11 mouse cellular contexts compared by ENCODE assay signal in genomic region chr1:7313468-7313867, GRCm38 (mm10).
DNase-seq lines count a peak whose midpoint lies in the region; ATAC-seq and TF ChIP-seq lines count a peak whose summit lies in the region.
"Had no signal": no experiment of that assay in that cellular context is flagged by ENCODE, and none has a peak within 500 bp of the region (broad histone marks: within the 10 kb centered on the region; RNA-seq: fewer than 3 reads in every experiment).

No protein-coding gene starts in this region.

- no peaks in the 10 kb centered on the region for H3K27me3 ChIP-seq in forebrain, embryonic 12.5 days
- H3K27me3 ChIP-seq in forebrain, embryonic 10.5 days (ENCODE audit: poor library complexity, severe bottlenecking) = no peaks in the 10 kb centered on the region
- no peaks in the 10 kb centered on the region for H3K27me3 ChIP-seq in forebrain, embryonic 14.5 days (replicated peaks; ENCODE audit: control insufficient read depth, insufficient read depth, low read length)
- no peaks in the 10 kb centered on the region for H3K27me3 ChIP-seq in midbrain, postnatal 0 days (ENCODE audit: insufficient read depth, low read length)
- H3K27me3 ChIP-seq: liver, embryonic 12.5 days had no signal

- 39% methylated on average over 3 of the region's 3 CpGs for WGBS in forebrain, embryonic 12.5 days
- 72% methylated on average over 3 of the region's 3 CpGs for WGBS in forebrain, embryonic 10.5 days
- 50% methylated on average over 3 of the region's 3 CpGs for WGBS in forebrain, embryonic 14.5 days
- WGBS in midbrain, postnatal 0 days = 51% methylated on average over 3 of the region's 3 CpGs

- TF ChIP-seq CTCF in midbrain, postnatal 0 days (IDR thresholded peaks at IDR 0.05) = no peak

- no peak overlapping the region for H3K27ac ChIP-seq in forebrain, embryonic 12.5 days
- no peak overlapping the region for H3K27ac ChIP-seq in forebrain, embryonic 10.5 days
- H3K27ac ChIP-seq in forebrain, embryonic 14.5 days (ENCODE audit: low read depth, low read length) = no peak overlapping the region
- H3K27ac ChIP-seq in midbrain, postnatal 0 days (ENCODE audit: low read depth, low read length) = no peak overlapping the region
- H3K27ac ChIP-seq: liver, embryonic 12.5 days had no signal

- peaks cover 5% of the 10 kb centered on the region; the same call in 1 of the 2 replicates for H3K4me1 ChIP-seq in forebrain, embryonic 12.5 days
- no peaks in the 10 kb centered on the region for H3K4me1 ChIP-seq in forebrain, embryonic 10.5 days
- H3K4me1 ChIP-seq in forebrain, embryonic 14.5 days (ENCODE audit: control insufficient read depth, insufficient read depth, low read length) = no peaks in the 10 kb centered on the region
- no peaks in the 10 kb centered on the region for H3K4me1 ChIP-seq in midbrain, postnatal 0 days (ENCODE audit: insufficient read depth, low read length)
- H3K4me1 ChIP-seq: liver, embryonic 12.5 days had no signal

- H3K9me3 ChIP-seq in forebrain, embryonic 12.5 days = no peaks in the 10 kb centered on the region
- no peaks in the 10 kb centered on the region for H3K9me3 ChIP-seq in forebrain, embryonic 10.5 days
- no peaks in the 10 kb centered on the region for H3K9me3 ChIP-seq in forebrain, embryonic 14.5 days (replicated peaks; ENCODE audit: control insufficient read depth, low read length)
- H3K9me3 ChIP-seq in midbrain, postnatal 0 days (ENCODE audit: low read length) = no peaks in the 10 kb centered on the region
- H3K9me3 ChIP-seq: liver, embryonic 12.5 days had no signal

- ATAC-seq in forebrain, embryonic 12.5 days (ENCODE audit: low FRiP score) = peak; percentile 72
- ATAC-seq in forebrain, embryonic 14.5 days = peak; percentile 74; the same call in 1 of the 2 replicates
- ATAC-seq in midbrain, postnatal 0 days (ENCODE audit: low FRiP score) = no peak
- no peak for ATAC-seq in granulocyte monocyte progenitor cell, adult 5-6 weeks (replicated peaks; ENCODE audit: poor library complexity, severe bottlenecking)
- ATAC-seq: intestine, embryonic 16.5 days; liver, embryonic 12.5 days had no signal

- no peak overlapping the region for H3K9ac ChIP-seq in forebrain, embryonic 12.5 days
- no peak overlapping the region for H3K9ac ChIP-seq in forebrain, embryonic 14.5 days (ENCODE audit: low read length)
- no peak overlapping the region for H3K9ac ChIP-seq in midbrain, postnatal 0 days (replicated peaks; ENCODE audit: low read length, poor library complexity, severe bottlenecking)
- H3K9ac ChIP-seq: liver, embryonic 12.5 days had no signal

- no peak for DNase-seq in forebrain, embryonic 10.5 days (ENCODE audit: extremely low spot score, low spot score)
- DNase-seq in brain, adult 2 months (ENCODE audit: low read depth, low spot score) = peak; percentile 29
- peak; percentile 35 for DNase-seq in forebrain, embryonic 14.5 days (ENCODE audit: low spot score)
- peak; percentile 41 for DNase-seq in midbrain, postnatal 0 days (ENCODE audit: low spot score)
- no peak for DNase-seq in lung, postnatal 4 days
- no peak for DNase-seq in layer of hippocampus, postnatal 14 days (ENCODE audit: low spot score in 2 of 2)
- DNase-seq: lung, postnatal 36 days had no signal

- H3K4me3 ChIP-seq in forebrain, embryonic 12.5 days (replicated peaks) = no peak overlapping the region
- H3K4me3 ChIP-seq in forebrain, embryonic 10.5 days = no peak overlapping the region
- H3K4me3 ChIP-seq in forebrain, embryonic 14.5 days (ENCODE audit: low read depth, low read length) = no peak overlapping the region
- H3K4me3 ChIP-seq in midbrain, postnatal 0 days (ENCODE audit: low read depth, low read length) = no peak overlapping the region
- H3K4me3 ChIP-seq: liver, embryonic 12.5 days had no signal

- H3K4me2 ChIP-seq in forebrain, embryonic 12.5 days = no peak overlapping the region
- H3K4me2 ChIP-seq in forebrain, embryonic 14.5 days (ENCODE audit: low read length) = no peak overlapping the region
- H3K4me2 ChIP-seq in midbrain, postnatal 0 days (ENCODE audit: low read depth, low read length, poor library complexity, severe bottlenecking) = no peak overlapping the region
- H3K4me2 ChIP-seq: liver, embryonic 12.5 days had no signal

- H3K36me3 ChIP-seq in forebrain, embryonic 12.5 days (replicated peaks) = no peaks in the 10 kb centered on the region
- no peaks in the 10 kb centered on the region for H3K36me3 ChIP-seq in forebrain, embryonic 10.5 days (replicated peaks)
- H3K36me3 ChIP-seq in forebrain, embryonic 14.5 days (ENCODE audit: control insufficient read depth, insufficient read depth, low read length) = no peaks in the 10 kb centered on the region
- H3K36me3 ChIP-seq in midbrain, postnatal 0 days (ENCODE audit: insufficient read depth, low read length) = no peaks in the 10 kb centered on the region
- H3K36me3 ChIP-seq: liver, embryonic 12.5 days had no signal

Comparison
In these comparisons a context has a peak if more than half of its experiments do, and no peak if none do; other contexts are left out.
1. DNase-seq: peak in brain, adult 2 months (single experiment), forebrain, embryonic 14.5 days (single experiment) and midbrain, postnatal 0 days (single experiment); none in forebrain, embryonic 10.5 days (single experiment), lung, postnatal 4 days (0 of 2) and layer of hippocampus, postnatal 14 days (0 of 2).
2. ATAC-seq: peak in forebrain, embryonic 12.5 days (single experiment) and forebrain, embryonic 14.5 days (single experiment); none in midbrain, postnatal 0 days (single experiment) and granulocyte monocyte progenitor cell, adult 5-6 weeks (single experiment).